Mouse (Mus musculus): ENCODE measurements around the gene Olfr283. TPM values are rescaled to one million over a fixed set of nuclear protein-coding genes. Genes with fewer than 3 reads are reported as not detected.

The Olfr283 gene
- total and polyA plus RNA-seq, 3 experiments: 0.11 to 0.46 TPM; not detected in 1

GRCm38 (mm10) chr15:98409635-98410034, 28.9 kb upstream of the Olfr283 start:
- peak overlapping the region; percentile 76 for H3K27ac ChIP-seq (ENCODE audit: control insufficient read depth, low read depth, low read length)
- peaks cover 18 to 30% of the 10 kb centered on the region in 2 experiments for H3K4me1 ChIP-seq (ENCODE audit: control insufficient read depth in 1 of 2, insufficient read depth in 2 of 2, low read length in 2 of 2)
- H3K9me3 ChIP-seq (replicated peaks; ENCODE audit: insufficient read depth, low read length): no peaks in the 10 kb centered on the region
- peak; percentile 44; the same call in 1 of the 2 replicates for TF ChIP-seq ZNF384 (IDR thresholded peaks at IDR 0.05; ENCODE audit: low read depth, low read length)
- TF ChIP-seq GATA1 (IDR thresholded peaks at IDR 0.05; ENCODE audit: low read depth, low read length): no peak
- no peak for TF ChIP-seq JUND (IDR thresholded peaks at IDR 0.05; ENCODE audit: low read depth, low read length)
- peak; percentile 62; the same call in 1 of the 2 replicates for TF ChIP-seq USF1 (IDR thresholded peaks at IDR 0.05; ENCODE audit: low read depth, low read length)
- TF ChIP-seq EP300 (IDR thresholded peaks at IDR 0.05; ENCODE audit: low read depth in 1 of 2, low read length in 2 of 2): peak in 1 of 2 experiments; percentile 30; a peak in 2 of 4 replicates
- 0 out of 6 replicates have a peak, but pooled peaks of 1 of the 3 experiments have one; percentile 10 for TF ChIP-seq CTCF (IDR thresholded peaks at IDR 0.05 in 2 of 3, conservative IDR thresholded peaks at IDR 0.05 in 1 of 3; ENCODE audit: control insufficient read depth in 1 of 3, insufficient read depth in 1 of 3, low read depth in 2 of 3, low read length in 3 of 3, poor library complexity in 1 of 3, severe bottlenecking in 1 of 3)
- 0 out of 2 replicates have a peak, but pooled peaks have one; percentile 12 for TF ChIP-seq ETS1 (IDR thresholded peaks at IDR 0.05; ENCODE audit: low read depth, low read length)
- peak; percentile 66; the same call in 1 of the 2 replicates for TF ChIP-seq MXI1 (IDR thresholded peaks at IDR 0.05; ENCODE audit: low read depth, low read length)
- no peak overlapping the region for H3K9ac ChIP-seq (ENCODE audit: control insufficient read depth, low read depth, low read length, poor library complexity, severe bottlenecking)
- H3K27me3 ChIP-seq (ENCODE audit: control insufficient read depth in 1 of 2, insufficient read depth in 2 of 2, low read length in 2 of 2): no peaks in the 10 kb centered on the region; a peak in 1 of 4 replicates
- H3K36me3 ChIP-seq (ENCODE audit: control insufficient read depth in 1 of 2, insufficient read depth in 2 of 2, low read length in 2 of 2): peaks cover 0 to 15% of the 10 kb centered on the region in 2 experiments; a peak in 2 of 4 replicates
- DNase-seq (ENCODE audit: low read depth, low spot score): no peak
- no peaks in the 10 kb centered on the region for H3K79me2 ChIP-seq (ENCODE audit: control insufficient read depth, insufficient read depth, low read length, poor library complexity)
- H3K4me3 ChIP-seq (ENCODE audit: control insufficient read depth in 1 of 2, insufficient read depth in 1 of 2, low read depth in 2 of 2, low read length in 2 of 2): peak overlapping the region in 1 of 2 experiments; percentile 31; a peak in 2 of 4 replicates

- peak; percentile 92 for DNase-seq (ENCODE audit: low read depth, low spot score)
- Histone ChIP-seq H3K79me2 (ENCODE audit: control insufficient read depth, insufficient read depth, low read length, poor library complexity) (no peaks in the 10 kb centered on the region), H3K9ac (ENCODE audit: control insufficient read depth, low read depth, low read length, poor library complexity, severe bottlenecking) (peak overlapping the region; percentile 48)
- TF ChIP-seq TBP (IDR thresholded peaks at IDR 0.05; ENCODE audit: low read depth, low read length): no peak; the same call in 1 of the 2 replicates
- no peak for TF ChIP-seq CHD1 (IDR thresholded peaks at IDR 0.05; ENCODE audit: low read depth, low read length)
- 0 out of 2 replicates have a peak, but pooled peaks have one; percentile 44 for TF ChIP-seq MYC (IDR thresholded peaks at IDR 0.05; ENCODE audit: low read depth, low read length)
- no peak for TF ChIP-seq MAFK (IDR thresholded peaks at IDR 0.05; ENCODE audit: borderline replicate concordance, low read depth, low read length)
- TF ChIP-seq ZMIZ1 (IDR thresholded peaks at IDR 0.05; ENCODE audit: low read depth, low read length): no peak
- peak; percentile 58 to 74 for TF ChIP-seq EP300 (IDR thresholded peaks at IDR 0.05; ENCODE audit: low read depth in 1 of 2, low read length in 2 of 2)
- TF ChIP-seq SMC3 (IDR thresholded peaks at IDR 0.05; ENCODE audit: low read depth, low read length): peak; percentile 54
- TF ChIP-seq MXI1 (IDR thresholded peaks at IDR 0.05; ENCODE audit: low read depth, low read length): peak; percentile 45; the same call in 1 of the 2 replicates
- no peak for TF ChIP-seq KAT2A (conservative IDR thresholded peaks at IDR 0.05; ENCODE audit: low read depth, low read length)
- no peak for TF ChIP-seq BHLHE40 (IDR thresholded peaks at IDR 0.05; ENCODE audit: borderline replicate concordance, low read depth, low read length)
- TF ChIP-seq ELF1 (IDR thresholded peaks at IDR 0.05; ENCODE audit: low read depth, low read length): 0 out of 2 replicates have a peak, but pooled peaks have one; percentile 28
- no peak for TF ChIP-seq TAL1 (IDR thresholded peaks at IDR 0.05; ENCODE audit: low read length)
- TF ChIP-seq ZC3H11A (IDR thresholded peaks at IDR 0.05; ENCODE audit: low read depth, low read length): peak; percentile 40; the same call in 1 of the 2 replicates
- no peak for TF ChIP-seq UBTF (IDR thresholded peaks at IDR 0.05; ENCODE audit: borderline replicate concordance, insufficient read depth, low read depth, low read length)
- TF ChIP-seq JUND (IDR thresholded peaks at IDR 0.05; ENCODE audit: low read depth, low read length): no peak
- no peak for TF ChIP-seq ZKSCAN1 (IDR thresholded peaks at IDR 0.05; ENCODE audit: low read depth, low read length)
- no peak for TF ChIP-seq MAX (IDR thresholded peaks at IDR 0.05; ENCODE audit: low read length)
- no peak for TF ChIP-seq MEF2A (IDR thresholded peaks at IDR 0.05; ENCODE audit: extremely low read depth, insufficient replicate concordance, low read depth, low read length, poor library complexity, severe bottlenecking)
- TF ChIP-seq ETS1 (IDR thresholded peaks at IDR 0.05; ENCODE audit: low read depth, low read length): 0 out of 2 replicates have a peak, but pooled peaks have one; percentile 20
- TF ChIP-seq RAD21 (IDR thresholded peaks at IDR 0.05; ENCODE audit: low read depth, low read length): peak; percentile 65
- TF ChIP-seq POLR2A (IDR thresholded peaks at IDR 0.05; ENCODE audit: control insufficient read depth in 1 of 2, insufficient read depth in 1 of 2, low read depth in 1 of 2, low read length in 2 of 2, poor library complexity in 1 of 2): peak; percentile 16 to 46; a peak in 1 of 4 replicates
- no peak for TF ChIP-seq GABPA (IDR thresholded peaks at IDR 0.05; ENCODE audit: low read depth, low read length)
- no peak for TF ChIP-seq NRF1 (IDR thresholded peaks at IDR 0.05; ENCODE audit: insufficient read depth, low read depth, low read length, poor library complexity, severe bottlenecking)
- no peak for TF ChIP-seq MYB (IDR thresholded peaks at IDR 0.05; ENCODE audit: low read depth, low read length)
Measured at GRCm38 (mm10) chr15:98408406-98409060, 27.8 kb upstream of the Olfr283 start.

More at GRCm38 (mm10) chr15:98408406-98409060, 27.8 kb upstream of the Olfr283 start:
- Histone ChIP-seq H3K4me1 (ENCODE audit: control insufficient read depth in 1 of 2, insufficient read depth in 2 of 2, low read length in 2 of 2) (peaks cover 18 to 30% of the 10 kb centered on the region in 2 experiments), H3K27ac (ENCODE audit: control insufficient read depth, low read depth, low read length) (peak overlapping the region; percentile 13; the same call in 1 of the 2 replicates), H3K36me3 (ENCODE audit: control insufficient read depth in 1 of 2, insufficient read depth in 2 of 2, low read length in 2 of 2) (peaks cover 0 to 15% of the 10 kb centered on the region in 2 experiments; a peak in 2 of 4 replicates), H3K4me3 (ENCODE audit: control insufficient read depth in 1 of 2, insufficient read depth in 1 of 2, low read depth in 2 of 2, low read length in 2 of 2) (peak overlapping the region; percentile 65 to 91), H3K27me3 (ENCODE audit: control insufficient read depth in 1 of 2, insufficient read depth in 2 of 2, low read length in 2 of 2) (no peaks in the 10 kb centered on the region; a peak in 1 of 4 replicates), H3K9me3 (replicated peaks; ENCODE audit: insufficient read depth, low read length) (no peaks in the 10 kb centered on the region)
